Mouse (Mus musculus) MEL-GATA-1-ER (cell line): ENCODE data around the gene 9530003J23Rik.
A peak's percentile ranks its signal among the peaks of the same experiment; 100 is the strongest.
"Not testable (repeated sequence)": the region's sequence is repeated elsewhere in the genome, so short reads cannot be mapped to it uniquely, and the experiment has no call there.

Experiments used
- DNase-seq: peaks from one replicate; pipeline ENCODE4 v3.0.0-alpha.2; 2012; ENCODE audit warnings: low read depth; ENCODE audit errors: extremely low read depth

Gene 9530003J23Rik

GRCm38 (mm10) chr10:117238603-117239002 is at the start of gene 9530003J23Rik:
TSS of gene 9530003J23Rik (minus strand) at chr10:117238703.
- DNase-seq = no peak

GRCm38 (mm10) chr10:117287226-117287850 is 48.8 kb upstream of the 9530003J23Rik start:
- DNase-seq = no peak

GRCm38 (mm10) chr10:117286366-117286970 is 48.0 kb upstream of the 9530003J23Rik start:
- DNase-seq = no peak

GRCm38 (mm10) chr10:117285584-117285983 is 47.1 kb upstream of the 9530003J23Rik start:
- DNase-seq = not testable (repeated sequence)

- DNase-seq = no peak
Observed at GRCm38 (mm10) chr10:117284578-117285520, 46.3 kb upstream of the 9530003J23Rik start.

- DNase-seq = no peak
Observed at GRCm38 (mm10) chr10:117283871-117284577, 45.5 kb upstream of the 9530003J23Rik start.

- not testable (repeated sequence) for DNase-seq
Observed at GRCm38 (mm10) chr10:117283196-117283595, 44.7 kb upstream of the 9530003J23Rik start.

GRCm38 (mm10) chr10:117282551-117282950 is 44.0 kb upstream of the 9530003J23Rik start:
- DNase-seq = no peak

- peak; percentile 46 for DNase-seq
Observed at GRCm38 (mm10) chr10:117282049-117282448, 43.5 kb upstream of the 9530003J23Rik start, which contains the start of gene Lyz2. TSS of gene Lyz2 (minus strand) at chr10:117282321.

- DNase-seq = no peak
Observed at GRCm38 (mm10) chr10:117281381-117281920, 42.9 kb upstream of the 9530003J23Rik start.

GRCm38 (mm10) chr10:117280000-117280399 is 41.5 kb upstream of the 9530003J23Rik start:
- no peak for DNase-seq

- not testable (repeated sequence) for DNase-seq
Observed at GRCm38 (mm10) chr10:117278510-117278909, 40.0 kb upstream of the 9530003J23Rik start.

GRCm38 (mm10) chr10:117277779-117278178 is 39.3 kb upstream of the 9530003J23Rik start:
- DNase-seq = not testable (repeated sequence)

GRCm38 (mm10) chr10:117275681-117276369 is 37.3 kb upstream of the 9530003J23Rik start:
- no peak for DNase-seq

GRCm38 (mm10) chr10:117274645-117275044 is 36.1 kb upstream of the 9530003J23Rik start:
- not testable (repeated sequence) for DNase-seq

- DNase-seq = no peak
Observed at GRCm38 (mm10) chr10:117272023-117272422, 33.5 kb upstream of the 9530003J23Rik start.

- DNase-seq = no peak
Observed at GRCm38 (mm10) chr10:117259870-117260269, 21.4 kb upstream of the 9530003J23Rik start.

- DNase-seq = no peak
Observed at GRCm38 (mm10) chr10:117235866-117236265, 2.6 kb downstream of the 9530003J23Rik start.

- DNase-seq = no peak
Observed at GRCm38 (mm10) chr10:117234825-117235224, 3.7 kb downstream of the 9530003J23Rik start.

GRCm38 (mm10) chr10:117229826-117230225 is 8.7 kb downstream of the 9530003J23Rik start:
- no peak for DNase-seq
